Mouse (Mus musculus) neural tube, embryonic 14.5 days (tissue): ENCODE measurements around the gene 9430097D07Rik. TPM values are rescaled to one million over a fixed set of nuclear protein-coding genes. Genes with fewer than 3 reads are reported as not detected.

ENCODE experiments used
- ATAC-seq: fragments of 200-750 bp; cut with Nextera tagmentation; 2 replicates; pipeline ENCODE4 v1.8.0; 2017; ENCODE audit warnings: low read depth, mild to moderate bottlenecking, moderate TSS enrichment, moderate library complexity
- H3K27ac ChIP-seq: fragments of 300-500 bp; sonication (generic); 2 replicates; pipeline ENCODE4 v1.5.1; 2014; ENCODE audit warnings: low read depth, mild to moderate bottlenecking, control low read depth, low read length, moderate library complexity, mixed read lengths
- H3K27me3 ChIP-seq: fragments of 300-500 bp; sonication (generic); 2 replicates; pipeline ENCODE4 v1.6.1; 2014; ENCODE audit warnings: low read length; ENCODE audit not compliant: control insufficient read depth, insufficient read depth
- H3K36me3 ChIP-seq: fragments of 300-500 bp; sonication (generic); 2 replicates; pipeline ENCODE4 v1.6.1; 2014; ENCODE audit warnings: low read length, mixed read lengths; ENCODE audit not compliant: control insufficient read depth, insufficient read depth
- H3K4me1 ChIP-seq: fragments of 300-500 bp; sonication (generic); 2 replicates; pipeline ENCODE4 v1.6.1; 2014; ENCODE audit warnings: low read length; ENCODE audit not compliant: control insufficient read depth, insufficient read depth
- H3K4me2 ChIP-seq: fragments of 300-500 bp; sonication (generic); 2 replicates; pipeline ENCODE4 v1.6.1; 2014; ENCODE audit warnings: mild to moderate bottlenecking, low read depth, low read length, control low read depth
- H3K4me3 ChIP-seq: fragments of 300-500 bp; sonication (generic); 2 replicates; pipeline ENCODE4 v1.5.1; 2014; ENCODE audit warnings: low read depth, low read length, control low read depth, mixed read lengths
- H3K9ac ChIP-seq: fragments of 300-500 bp; sonication (generic); replicated peaks from 2 replicates; pipeline ENCODE4 v1.6.1; 2014; ENCODE audit warnings: low read depth, mild to moderate bottlenecking, control low read depth, low read length, mixed read lengths
- H3K9me3 ChIP-seq: fragments of 300-500 bp; sonication (generic); 2 replicates; pipeline ENCODE4 v1.6.1; 2016; ENCODE audit warnings: low read length; ENCODE audit not compliant: control insufficient read depth
- WGBS: fragments of 180-500 bp; shearing (Covaris S2); extraction: QIAGEN DNeasy Blood & Tissue Kit; methylation state at CpG from one replicate; pipeline ENCODE4 v1.1.7; 2014; 5-methylcytosine and 5-hydroxymethylcytosine counted together
- polyA plus RNA-seq: library from polyadenylated mRNA; unstranded; fragments of >200 nt; fragmentation: Nextera tagmentation; extraction: Ambion mirVana; gene quantifications from 2 replicates; pipeline ENCODE4 v1.2.1, GENCODE M21; 2014

9430097D07Rik gene
- polyA plus RNA-seq, 1 experiment from 2014 or later = 1.2 TPM

DNA sequence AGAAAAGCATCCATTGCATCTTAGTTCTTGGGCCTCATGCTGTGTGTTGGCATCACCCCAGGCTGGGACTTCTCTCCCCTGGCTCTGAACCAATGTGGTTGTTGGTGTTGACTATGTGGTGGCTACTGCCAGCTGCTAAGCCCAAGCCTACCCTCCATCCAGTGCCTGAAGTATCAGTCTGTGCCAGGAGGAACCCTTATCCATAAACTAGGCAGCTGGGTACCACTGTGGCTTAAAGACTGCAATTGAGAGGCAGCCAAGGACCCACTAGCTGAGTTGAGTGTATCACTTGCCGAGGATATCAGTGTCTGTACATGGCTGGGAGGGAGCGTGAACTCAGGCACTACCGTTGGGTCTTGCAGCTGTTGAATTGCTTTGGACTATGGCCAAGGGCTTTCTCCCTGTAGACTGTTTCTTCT lies 32.4 kb downstream of the 9430097D07Rik start:
- Histone ChIP-seq H3K9ac (no peak overlapping the region), H3K27me3 (no peaks in the 10 kb centered on the region), H3K4me1 (peaks cover 17% of the 10 kb centered on the region), H3K9me3 (no peaks in the 10 kb centered on the region), H3K27ac (no peak overlapping the region), H3K36me3 (no peaks in the 10 kb centered on the region), H3K4me3 (no peak overlapping the region), H3K4me2 (no peak overlapping the region)
- WGBS = 81% methylated on average over 3 of the region's 3 CpGs
- no peak for ATAC-seq

DNA sequence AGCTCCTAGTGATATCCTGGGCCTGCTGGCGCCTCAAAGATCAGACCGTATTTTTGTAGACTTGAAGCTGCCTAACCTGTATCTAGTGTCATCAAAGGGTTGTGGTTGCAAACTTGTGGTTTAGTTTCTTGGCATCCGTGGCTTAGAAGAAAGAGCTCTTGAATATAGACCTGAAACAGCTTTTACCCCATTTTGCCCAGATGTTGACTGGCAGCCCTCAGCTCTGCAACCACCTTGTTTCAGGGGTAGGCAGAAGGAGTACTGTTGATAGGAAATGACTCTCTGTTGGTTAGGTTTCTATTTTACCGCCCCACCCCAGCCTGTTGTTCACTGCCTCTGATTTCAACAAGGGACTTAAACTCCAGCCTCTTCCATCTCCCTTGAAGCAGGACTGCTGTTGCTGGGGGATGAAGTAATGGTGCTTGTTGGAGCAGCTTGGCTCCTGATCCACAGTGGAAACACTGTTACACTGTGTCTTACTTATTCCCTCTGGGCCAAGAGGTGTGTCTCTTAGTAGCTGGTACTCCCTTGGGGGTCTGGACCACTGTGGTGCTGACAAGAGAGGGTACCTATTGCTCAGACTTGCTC lies 33.4 kb downstream of the 9430097D07Rik start:
- ATAC-seq = no peak
- Histone ChIP-seq H3K36me3 (no peaks in the 10 kb centered on the region), H3K4me2 (no peak overlapping the region), H3K27me3 (no peaks in the 10 kb centered on the region), H3K9ac (no peak overlapping the region), H3K9me3 (no peaks in the 10 kb centered on the region), H3K4me3 (no peak overlapping the region), H3K4me1 (peaks cover 27% of the 10 kb centered on the region), H3K27ac (no peak overlapping the region)
- WGBS = 95% methylated on average over 4 of the region's 4 CpGs

DNA sequence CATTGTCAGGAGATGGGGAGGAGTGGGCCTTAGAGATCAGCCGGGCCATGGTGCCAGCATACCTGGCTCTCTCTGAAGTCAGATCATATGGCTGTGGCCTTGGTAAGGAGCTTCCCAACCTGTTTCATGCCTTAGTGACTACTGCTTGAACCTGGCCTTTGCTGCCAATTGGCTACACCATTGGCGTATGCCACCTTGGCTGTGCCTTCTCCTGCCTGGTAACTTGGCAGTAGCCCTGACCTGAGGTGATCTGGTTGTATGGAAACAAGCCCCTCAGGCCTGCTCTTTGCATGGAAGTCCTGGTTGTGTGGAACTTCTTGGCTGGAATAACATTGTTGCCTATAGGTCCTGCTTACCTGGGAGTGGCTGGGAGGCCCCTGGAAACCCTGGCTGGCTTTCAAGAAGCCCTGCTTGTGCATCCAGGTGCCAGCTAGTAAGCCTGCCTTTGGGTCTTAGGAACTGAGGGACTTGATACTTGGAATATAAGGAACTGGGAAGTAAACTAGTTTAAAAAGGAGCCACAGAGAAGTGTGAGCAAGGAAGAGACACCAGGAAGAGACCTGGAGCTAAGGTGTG lies 34.1 kb downstream of the 9430097D07Rik start:
- 91% methylated on average over 2 of the region's 2 CpGs for WGBS
- no peaks in the 10 kb centered on the region for H3K36me3 ChIP-seq

DNA sequence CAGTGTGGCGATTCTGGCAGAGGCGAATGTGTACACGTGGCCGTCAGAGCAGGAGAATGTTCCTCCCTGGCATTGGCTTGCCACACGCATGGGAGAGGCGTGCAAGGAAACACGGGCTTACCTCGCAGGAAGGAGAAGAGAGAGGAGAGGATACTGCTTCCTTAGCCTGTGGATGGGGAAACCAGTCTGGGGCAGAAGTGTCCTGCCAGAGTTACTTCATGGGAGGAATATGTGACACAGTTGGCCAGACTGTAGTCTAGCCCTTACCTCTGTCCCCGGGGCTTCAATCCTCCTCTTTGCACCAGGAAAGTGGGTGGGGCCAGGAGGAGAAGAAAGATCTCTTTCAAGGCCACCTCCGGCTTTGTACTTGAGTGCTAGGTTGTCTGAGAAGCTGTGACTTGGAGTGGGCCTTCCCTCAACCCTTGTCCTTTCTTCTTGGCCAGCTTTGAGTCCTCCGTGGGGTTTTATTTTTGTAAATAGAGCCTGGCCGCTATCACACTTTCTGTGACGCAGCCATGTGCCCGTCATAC lies 36.0 kb downstream of the 9430097D07Rik start:
- H3K27me3 ChIP-seq = no peaks in the 10 kb centered on the region
- WGBS = 82% methylated on average over 14 of the region's 14 CpGs
- ATAC-seq = no peak
- no peak overlapping the region; the same call in 1 of the 2 replicates for H3K4me2 ChIP-seq
- no peaks in the 10 kb centered on the region for H3K36me3 ChIP-seq
- H3K9ac ChIP-seq = no peak overlapping the region
- H3K4me3 ChIP-seq = no peak overlapping the region
- H3K27ac ChIP-seq = no peak overlapping the region
- no peaks in the 10 kb centered on the region for H3K9me3 ChIP-seq
- H3K4me1 ChIP-seq = peaks cover 36% of the 10 kb centered on the region

More for the DNA sequence above, 34.1 kb downstream of the 9430097D07Rik start:
- Histone ChIP-seq H3K9ac (no peak overlapping the region), H3K4me3 (no peak overlapping the region), H3K4me2 (no peak overlapping the region), H3K9me3 (no peaks in the 10 kb centered on the region), H3K4me1 (peaks cover 33% of the 10 kb centered on the region), H3K27me3 (no peaks in the 10 kb centered on the region), H3K27ac (no peak overlapping the region)
- no peak for ATAC-seq

DNA sequence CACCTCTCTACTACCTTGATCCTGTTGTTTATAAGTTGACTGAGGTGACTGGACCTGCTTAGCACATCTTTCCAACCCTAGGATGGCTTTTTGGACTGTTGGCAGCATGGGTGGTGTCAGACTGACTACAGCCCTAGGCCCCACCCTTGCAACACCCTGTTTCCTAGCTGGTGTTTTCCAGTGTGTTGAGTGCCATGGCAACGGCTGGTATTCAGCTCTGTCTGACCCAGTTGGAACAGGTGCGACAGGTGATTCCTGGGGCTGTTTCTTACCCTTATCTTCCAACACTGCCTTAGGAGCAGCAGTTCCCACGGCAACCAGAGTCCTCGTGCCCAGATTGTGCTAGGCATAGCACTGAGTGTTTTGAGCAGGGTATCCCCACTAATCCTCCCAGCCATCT lies 37.0 kb downstream of the 9430097D07Rik start:
- Histone ChIP-seq H3K4me2 (peak overlapping the region; percentile 82), H3K4me1 (peaks cover 43% of the 10 kb centered on the region), H3K27me3 (no peaks in the 10 kb centered on the region), H3K9me3 (no peaks in the 10 kb centered on the region), H3K27ac (no peak overlapping the region), H3K9ac (peak overlapping the region; percentile 32; the same call in 1 of the 2 replicates), H3K4me3 (no peak overlapping the region; the same call in 1 of the 2 replicates), H3K36me3 (no peaks in the 10 kb centered on the region)
- 74% methylated on average over 4 of the region's 4 CpGs for WGBS
- ATAC-seq = no peak

DNA sequence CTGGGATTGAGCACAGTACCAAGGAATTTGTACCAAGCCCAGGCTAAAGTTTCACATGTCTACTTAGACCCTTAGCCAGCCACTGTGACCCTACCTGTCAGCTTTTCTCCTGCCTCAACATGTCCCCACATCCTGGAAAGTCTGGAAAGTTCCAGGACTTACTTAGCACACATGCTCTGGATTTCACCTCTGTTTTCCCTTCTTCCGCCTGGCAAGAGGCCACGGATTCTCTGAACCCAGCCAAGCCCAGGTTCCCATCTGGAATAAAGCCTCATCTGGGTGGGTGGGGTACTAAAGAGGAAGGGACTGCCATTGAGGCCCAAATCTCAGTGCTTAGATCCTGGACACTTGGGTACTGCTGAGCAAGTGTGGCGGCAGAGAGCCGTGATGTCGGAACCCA lies 37.5 kb downstream of the 9430097D07Rik start:
- Histone ChIP-seq H3K27me3 (no peaks in the 10 kb centered on the region), H3K4me1 (peaks cover 41% of the 10 kb centered on the region), H3K4me3 (peak overlapping the region; percentile 86), H3K9ac (peak overlapping the region; percentile 32; the same call in 1 of the 2 replicates), H3K4me2 (peak overlapping the region; percentile 82), H3K27ac (no peak overlapping the region), H3K36me3 (no peaks in the 10 kb centered on the region), H3K9me3 (no peaks in the 10 kb centered on the region)
- no peak for ATAC-seq
- WGBS = 68% methylated on average over 5 of the region's 5 CpGs

DNA sequence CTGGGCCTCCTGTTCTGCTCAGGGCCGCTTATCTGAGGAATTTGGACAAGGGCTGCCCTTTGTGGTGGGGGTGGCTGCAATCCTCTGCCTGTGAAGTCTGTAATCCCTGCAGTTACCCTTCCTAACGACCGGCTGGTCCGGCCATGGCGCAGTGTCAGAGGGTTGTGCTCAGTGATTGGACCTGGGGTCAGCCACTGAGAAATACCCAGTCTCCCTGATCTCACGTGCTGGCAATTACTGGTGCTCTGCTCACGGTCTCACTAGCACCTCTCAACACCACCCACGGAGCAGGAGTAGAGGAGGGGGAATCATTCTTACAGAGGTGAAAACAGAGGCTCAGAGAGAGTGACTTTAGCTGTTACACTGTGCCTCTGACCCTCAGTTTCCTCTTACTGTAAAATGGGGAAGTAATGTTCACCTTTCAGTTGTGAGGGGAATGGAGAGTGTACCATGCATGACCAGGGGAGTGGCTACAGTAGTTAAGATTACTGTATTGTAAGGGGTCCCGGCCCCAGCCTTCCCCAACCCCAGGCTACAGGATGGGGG lies 38.1 kb downstream of the 9430097D07Rik start:
- no peaks in the 10 kb centered on the region for H3K27me3 ChIP-seq
- peak overlapping the region; percentile 82 for H3K4me2 ChIP-seq
- 11% methylated on average over 9 of the region's 9 CpGs for WGBS
- H3K36me3 ChIP-seq = no peaks in the 10 kb centered on the region
- no peaks in the 10 kb centered on the region for H3K9me3 ChIP-seq
- H3K9ac ChIP-seq = peak overlapping the region; percentile 94
- H3K4me3 ChIP-seq = peak overlapping the region; percentile 86
- ATAC-seq = no peak
- no peak overlapping the region for H3K27ac ChIP-seq
- peaks cover 40% of the 10 kb centered on the region for H3K4me1 ChIP-seq

DNA sequence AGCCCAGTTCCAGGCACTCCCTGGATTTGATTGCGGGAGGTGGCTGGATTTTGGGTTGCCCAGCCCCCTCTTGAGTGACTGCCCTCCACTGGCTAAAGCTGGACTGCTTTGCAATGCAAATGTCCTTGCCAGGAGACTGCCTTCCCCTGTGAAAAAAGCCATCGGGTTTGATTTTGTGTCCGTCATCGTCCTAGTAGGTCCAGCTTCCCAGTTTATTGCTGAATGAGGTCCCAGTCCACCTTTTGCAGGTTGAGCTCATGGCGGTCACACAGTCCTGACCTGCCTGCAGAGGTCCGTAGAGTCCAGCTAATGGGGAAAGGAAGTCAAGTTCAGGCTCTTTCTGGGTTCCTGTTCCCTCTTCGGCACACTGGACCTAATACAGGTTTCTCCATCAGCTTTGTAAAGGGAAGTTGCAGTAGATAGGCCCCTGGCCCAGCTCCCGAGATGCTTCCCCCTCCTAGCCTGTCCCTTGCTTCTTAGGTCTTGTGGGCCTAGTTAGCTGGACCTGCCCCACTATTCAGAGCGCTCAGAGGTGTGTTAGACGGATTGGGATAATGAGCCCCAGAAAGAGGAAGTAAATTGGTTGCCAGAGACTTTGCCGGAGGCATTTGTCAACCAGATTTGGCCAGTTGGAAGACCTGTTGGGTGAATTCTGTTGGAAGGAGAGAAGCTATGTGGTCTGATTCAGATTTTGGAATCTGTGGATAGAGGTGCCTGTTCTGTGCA lies 38.7 kb downstream of the 9430097D07Rik start:
- Histone ChIP-seq H3K9me3 (no peaks in the 10 kb centered on the region), H3K27ac (peak overlapping the region; percentile 44; the same call in 1 of the 2 replicates), H3K9ac (peak overlapping the region; percentile 94), H3K27me3 (no peaks in the 10 kb centered on the region), H3K4me1 (peaks cover 40% of the 10 kb centered on the region), H3K4me3 (peak overlapping the region; percentile 86), H3K36me3 (no peaks in the 10 kb centered on the region), H3K4me2 (peak overlapping the region; percentile 82)
- WGBS = 4% methylated on average over 11 of the region's 11 CpGs
- no peak for ATAC-seq
